Mouse (Mus musculus) kidney, embryonic 14.5 days (tissue): Measurements from ENCODE around the gene Vps54. TPM values are rescaled to one million over a fixed set of nuclear protein-coding genes. Genes with fewer than 3 reads are reported as not detected.

Experiments used
- ATAC-seq: fragments of 200-750 bp; cut with Nextera tagmentation; 2 replicates; pipeline ENCODE4 v1.8.0; 2017; ENCODE audit warnings: moderate number of reproducible peaks, mild to moderate bottlenecking, moderate TSS enrichment, moderate library complexity; ENCODE audit not compliant: low FRiP score, low TSS enrichment
- H3K27ac ChIP-seq: fragments of 300-500 bp; sonication (generic); 2 replicates; pipeline ENCODE4 v1.5.1; 2014; ENCODE audit warnings: low read depth, mild to moderate bottlenecking, low read length, moderate library complexity, mixed read lengths
- H3K27me3 ChIP-seq: fragments of 300-500 bp; sonication (generic); 2 replicates; pipeline ENCODE4 v1.6.1; 2014; ENCODE audit warnings: mild to moderate bottlenecking, low read length; ENCODE audit not compliant: control insufficient read depth, insufficient read depth
- H3K36me3 ChIP-seq: fragments of 300-500 bp; sonication (generic); 2 replicates; pipeline ENCODE4 v1.6.1; 2014; ENCODE audit warnings: low read length, mixed read lengths; ENCODE audit not compliant: control insufficient read depth, insufficient read depth
- H3K4me1 ChIP-seq: fragments of 300-500 bp; sonication (generic); 2 replicates; pipeline ENCODE4 v1.6.1; 2014; ENCODE audit warnings: low read length, mixed read lengths; ENCODE audit not compliant: control insufficient read depth, insufficient read depth
- H3K4me2 ChIP-seq: fragments of 300-500 bp; sonication (generic); replicated peaks from 2 replicates; pipeline ENCODE4 v1.6.1; 2014; ENCODE audit warnings: low read depth, mild to moderate bottlenecking, low read length
- H3K4me3 ChIP-seq: fragments of 300-500 bp; sonication (generic); 2 replicates; pipeline ENCODE4 v1.5.1; 2014; ENCODE audit warnings: mild to moderate bottlenecking, low read length
- H3K9ac ChIP-seq: fragments of 300-500 bp; sonication (generic); 2 replicates; pipeline ENCODE4 v1.6.1; 2014; ENCODE audit warnings: low read depth, mild to moderate bottlenecking, low read length, moderate library complexity
- H3K9me3 ChIP-seq: fragments of 300-500 bp; sonication (generic); 2 replicates; pipeline ENCODE4 v1.6.1; 2016; ENCODE audit warnings: low read length; ENCODE audit not compliant: control insufficient read depth
- WGBS: fragments of 180-500 bp; shearing (Covaris S2); extraction: QIAGEN DNeasy Blood & Tissue Kit; methylation state at CpG from one replicate; pipeline ENCODE4 v1.1.7; 2014; 5-methylcytosine and 5-hydroxymethylcytosine counted together
- polyA plus RNA-seq: library from polyadenylated mRNA; unstranded; fragments of >200 nt; fragmentation: Nextera tagmentation; extraction: Ambion mirVana; gene quantifications from 2 replicates; pipeline ENCODE4 v1.2.1, GENCODE M21; 2014

Vps54 gene
- polyA plus RNA-seq, 1 experiment from 2014 or later, result 19.9 TPM

- H3K27ac ChIP-seq, result no peak overlapping the region
- no peaks in the 10 kb centered on the region for H3K4me1 ChIP-seq
- no peak for ATAC-seq
- 69% methylated on average over 2 of the region's 2 CpGs for WGBS
- no peak overlapping the region for H3K4me3 ChIP-seq
- no peak overlapping the region for H3K9ac ChIP-seq
- H3K9me3 ChIP-seq, result no peaks in the 10 kb centered on the region
- no peak overlapping the region for H3K4me2 ChIP-seq
- no peaks in the 10 kb centered on the region for H3K36me3 ChIP-seq
- H3K27me3 ChIP-seq, result no peaks in the 10 kb centered on the region
These were observed 17.7 kb upstream of the Vps54 start for GRCm38 (mm10) chr11:21221396-21221795.

- no peaks in the 10 kb centered on the region for H3K9me3 ChIP-seq
- H3K27me3 ChIP-seq, result no peaks in the 10 kb centered on the region
- no peaks in the 10 kb centered on the region for H3K4me1 ChIP-seq
- H3K36me3 ChIP-seq, result no peaks in the 10 kb centered on the region
- H3K4me2 ChIP-seq, result no peak overlapping the region
- H3K9ac ChIP-seq, result no peak overlapping the region
- H3K27ac ChIP-seq, result no peak overlapping the region
- ATAC-seq, result no peak
- no peak overlapping the region for H3K4me3 ChIP-seq
- 70% methylated on average over 4 of the region's 4 CpGs for WGBS
These were observed 16.4 kb upstream of the Vps54 start for GRCm38 (mm10) chr11:21222606-21223207.

- H3K4me2 ChIP-seq, result no peak overlapping the region
- H3K4me3 ChIP-seq, result no peak overlapping the region
- H3K27me3 ChIP-seq, result no peaks in the 10 kb centered on the region
- no peaks in the 10 kb centered on the region for H3K4me1 ChIP-seq
- no peaks in the 10 kb centered on the region for H3K36me3 ChIP-seq
- no peak for ATAC-seq
- H3K27ac ChIP-seq, result no peak overlapping the region
- H3K9me3 ChIP-seq, result no peaks in the 10 kb centered on the region
- H3K9ac ChIP-seq, result no peak overlapping the region
- WGBS, result 86% methylated on average over 3 of the region's 3 CpGs
These were observed 15.5 kb upstream of the Vps54 start for GRCm38 (mm10) chr11:21223539-21223938.

GRCm38 (mm10) chr11:21224041-21224440 lies 15.0 kb upstream of the Vps54 start:
- H3K4me2 ChIP-seq, result no peak overlapping the region
- WGBS, result 92% methylated on average over 6 of the region's 6 CpGs
- no peak overlapping the region for H3K4me3 ChIP-seq
- no peaks in the 10 kb centered on the region for H3K36me3 ChIP-seq
- H3K27me3 ChIP-seq, result no peaks in the 10 kb centered on the region
- H3K4me1 ChIP-seq, result no peaks in the 10 kb centered on the region
- H3K9me3 ChIP-seq, result no peaks in the 10 kb centered on the region
- H3K27ac ChIP-seq, result no peak overlapping the region
- no peak overlapping the region for H3K9ac ChIP-seq
- ATAC-seq, result no peak

- Histone ChIP-seq H3K27ac (no peak overlapping the region), H3K4me2 (no peak overlapping the region), H3K4me1 (no peaks in the 10 kb centered on the region), H3K9ac (no peak overlapping the region), H3K36me3 (no peaks in the 10 kb centered on the region), H3K4me3 (no peak overlapping the region), H3K9me3 (no peaks in the 10 kb centered on the region), H3K27me3 (no peaks in the 10 kb centered on the region)
- ATAC-seq, result no peak
These were observed 14.6 kb upstream of the Vps54 start for GRCm38 (mm10) chr11:21224446-21224845.

GRCm38 (mm10) chr11:21224983-21225382 lies 14.1 kb upstream of the Vps54 start:
- no peaks in the 10 kb centered on the region for H3K9me3 ChIP-seq
- H3K4me1 ChIP-seq, result no peaks in the 10 kb centered on the region
- no peak overlapping the region for H3K27ac ChIP-seq
- H3K27me3 ChIP-seq, result no peaks in the 10 kb centered on the region
- ATAC-seq, result no peak
- H3K4me3 ChIP-seq, result no peak overlapping the region
- no peak overlapping the region for H3K4me2 ChIP-seq
- no peaks in the 10 kb centered on the region for H3K36me3 ChIP-seq
- no peak overlapping the region for H3K9ac ChIP-seq

- Histone ChIP-seq H3K9ac (no peak overlapping the region), H3K27ac (no peak overlapping the region), H3K4me3 (no peak overlapping the region), H3K4me1 (0 out of 2 replicates have a peak, but pooled peaks cover 5% of the 10 kb centered on the region), H3K36me3 (no peaks in the 10 kb centered on the region), H3K4me2 (no peak overlapping the region), H3K27me3 (no peaks in the 10 kb centered on the region; the same call in 1 of the 2 replicates), H3K9me3 (no peaks in the 10 kb centered on the region)
- ATAC-seq, result no peak
These were observed 3.7 kb upstream of the Vps54 start for GRCm38 (mm10) chr11:21235381-21235780.

- no peak overlapping the region for H3K4me3 ChIP-seq
These were observed 3.3 kb upstream of the Vps54 start for GRCm38 (mm10) chr11:21235821-21236220.

GRCm38 (mm10) chr11:21236996-21237395 lies 2.1 kb upstream of the Vps54 start:
- Histone ChIP-seq H3K4me1 (0 out of 2 replicates have a peak, but pooled peaks cover 6% of the 10 kb centered on the region), H3K4me2 (no peak overlapping the region), H3K4me3 (no peak overlapping the region), H3K36me3 (no peaks in the 10 kb centered on the region), H3K27me3 (no peaks in the 10 kb centered on the region; the same call in 1 of the 2 replicates), H3K27ac (no peak overlapping the region), H3K9me3 (no peaks in the 10 kb centered on the region), H3K9ac (no peak overlapping the region)
- ATAC-seq, result no peak
- 57% methylated on average over 4 of the region's 4 CpGs for WGBS

More at GRCm38 (mm10) chr11:21235821-21236220, 3.3 kb upstream of the Vps54 start:
- Histone ChIP-seq H3K36me3 (no peaks in the 10 kb centered on the region), H3K9ac (no peak overlapping the region), H3K4me1 (0 out of 2 replicates have a peak, but pooled peaks cover 6% of the 10 kb centered on the region), H3K9me3 (no peaks in the 10 kb centered on the region), H3K27me3 (no peaks in the 10 kb centered on the region; the same call in 1 of the 2 replicates), H3K4me2 (no peak overlapping the region), H3K27ac (no peak overlapping the region)
- no peak for ATAC-seq
- 56% methylated on average over 2 of the region's 2 CpGs for WGBS
